Mouse (Mus musculus) cerebellum, adult 2 months (tissue): ENCODE measurements around the gene Fbln2.

Experiments used
- CTCF ChIP-seq: fragments of 200-500 bp; IDR thresholded peaks from 2 replicates; pipeline ENCODE4 v1.5.1; 2011; ENCODE audit warnings: low read depth, mild to moderate bottlenecking, control low read depth, low read length, moderate library complexity, borderline replicate concordance; ENCODE audit not compliant: insufficient read depth
- POLR2A ChIP-seq: fragments of 200-500 bp; IDR thresholded peaks from 2 replicates; pipeline ENCODE4 v1.6.1; 2011; ENCODE audit warnings: low read length, control low read depth, borderline replicate concordance; ENCODE audit not compliant: insufficient read depth

DNA sequence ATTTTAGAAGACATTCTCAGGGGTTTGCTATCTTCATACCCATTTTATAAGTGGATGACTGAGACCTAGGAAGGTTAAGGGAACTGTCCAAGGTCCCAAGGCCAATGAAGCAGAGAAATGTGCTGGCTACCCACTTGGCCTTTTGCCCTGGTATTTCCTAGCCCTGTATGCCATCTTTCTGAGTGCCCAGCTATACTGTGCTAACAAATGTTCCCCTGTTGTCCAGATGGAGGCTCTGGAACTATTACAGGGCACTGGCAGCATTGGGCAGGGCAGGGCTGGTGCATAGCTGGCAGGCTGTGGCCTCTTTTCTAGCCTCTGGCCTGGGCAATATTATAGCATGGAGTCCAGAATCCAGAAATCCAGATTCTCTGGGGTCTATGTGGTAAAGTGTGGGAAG lies 28.7 kb downstream of the Fbln2 start:
- TF ChIP-seq CTCF = no peak
- TF ChIP-seq POLR2A = no peak
